Comparison of ENCODE assay signal across 11 mouse cellular contexts in genomic region chr7:3275455-3276170, GRCm38 (mm10). TPM values are rescaled to one million over a fixed set of nuclear protein-coding genes. Genes with fewer than 3 reads are reported as not detected.
DNase-seq lines count a peak whose midpoint lies in the region; ATAC-seq and TF ChIP-seq lines count a peak whose summit lies in the region.
"Had no signal": no experiment of that assay in that cellular context is flagged by ENCODE, and none has a peak within 500 bp of the region (broad histone marks: within the 10 kb centered on the region; RNA-seq: fewer than 3 reads in every experiment).

No protein-coding gene starts in this region.

- peak; percentile 69 for ATAC-seq in heart, postnatal 0 days (ENCODE audit: insufficient read depth, low read depth)

- no peak for TF ChIP-seq EP300 in heart, postnatal 0 days (IDR thresholded peaks at IDR 0.05; ENCODE audit: low read depth)

- H3K4me3 ChIP-seq in bone marrow, adult 2 months (replicated peaks; ENCODE audit: control insufficient read depth, low read depth, low read length) = peak overlapping the region; percentile 8
- no peak overlapping the region for H3K4me3 ChIP-seq in heart, postnatal 0 days (ENCODE audit: low read depth, low read length)

- H3K9ac ChIP-seq in heart, postnatal 0 days (replicated peaks; ENCODE audit: low read depth, low read length) = no peak overlapping the region
- H3K9ac ChIP-seq: liver, embryonic 14.5 days had no signal

- TF ChIP-seq POLR2A in bone marrow, adult 2 months (IDR thresholded peaks at IDR 0.05; ENCODE audit: borderline replicate concordance, control insufficient read depth, low read depth, low read length) = no peak

- peaks cover 2% of the 10 kb centered on the region; the same call in 1 of the 2 replicates for H3K4me1 ChIP-seq in bone marrow, adult 2 months (ENCODE audit: control insufficient read depth, insufficient read depth, low read length)
- H3K4me1 ChIP-seq in heart, postnatal 0 days (ENCODE audit: control insufficient read depth, insufficient read depth) = peaks cover 4% of the 10 kb centered on the region

- peak overlapping the region; percentile 17 for H3K27ac ChIP-seq in bone marrow, adult 2 months (ENCODE audit: control insufficient read depth, insufficient read depth, low read depth, low read length, poor library complexity)
- H3K27ac ChIP-seq in heart, postnatal 0 days (ENCODE audit: low read depth) = peak overlapping the region; percentile 90
- H3K27ac ChIP-seq: liver, embryonic 14.5 days had no signal

- 26% methylated on average over 6 of the region's 6 CpGs for WGBS in bone marrow, adult 2 months
- 40% methylated on average over 6 of the region's 6 CpGs for WGBS in heart, postnatal 0 days

- H3K27me3 ChIP-seq in heart, postnatal 0 days (ENCODE audit: control insufficient read depth, insufficient read depth, low read length) = no peaks in the 10 kb centered on the region

- DNase-seq in adrenal gland, adult 2 months = peak; percentile 46
- DNase-seq in adrenal gland, adult 18-20 months (ENCODE audit: low spot score in 2 of 2) = no peak
- DNase-seq in heart, postnatal 0 days (ENCODE audit: low spot score) = peak; percentile 78
- DNase-seq in lung, postnatal 10 days = peak; percentile 60
- no peak for DNase-seq in Muller cell, postnatal 12 days (ENCODE audit: inconsistent ontology term)
- DNase-seq in embryo, embryonic 11 days = no peak
- DNase-seq in cerebellum, postnatal 25 days = no peak
- DNase-seq: adrenal gland, postnatal 10 days; spleen, adult 18-20 months had no signal

- no peak overlapping the region for H3K4me2 ChIP-seq in heart, postnatal 0 days (ENCODE audit: low read depth, low read length)

- no peak for TF ChIP-seq CTCF in bone marrow, adult 2 months (IDR thresholded peaks at IDR 0.05; ENCODE audit: control insufficient read depth, insufficient read depth, low read length)
- TF ChIP-seq CTCF in heart, postnatal 0 days (IDR thresholded peaks at IDR 0.05; ENCODE audit: low read depth) = no peak

- H3K9me3 ChIP-seq in heart, postnatal 0 days (replicated peaks; ENCODE audit: control insufficient read depth, low read length) = no peaks in the 10 kb centered on the region

- no peaks in the 10 kb centered on the region for H3K36me3 ChIP-seq in heart, postnatal 0 days (replicated peaks; ENCODE audit: control insufficient read depth, insufficient read depth, low read length)

RNA-seq across cellular contexts. Expression of gene Myadm, which starts 13.3 kb away (rescaled TPM):
- total RNA-seq in adrenal gland, adult 2 months (2021) = 10 to 100 TPM; 65.1 to 90.8 TPM
- polyA plus RNA-seq in adrenal gland, adult 2 months (2012; rRNA removed) = 199 and 200 TPM in 2 replicates
- total RNA-seq in adrenal gland, adult 18-20 months (2021) = 10 to 100 TPM; 55.9 to 68.6 TPM
- polyA plus RNA-seq in bone marrow, adult 2 months (2011; ENCODE audit: insufficient read depth, insufficient read length, low replicate concordance, missing spikeins) = 8.6 and 19.7 TPM in 2 replicates
- 223 and 238 TPM in 2 replicates for total RNA-seq in heart, postnatal 0 days (2014; rRNA removed; ENCODE audit: low replicate concordance)
- polyA plus RNA-seq in heart, postnatal 0 days (2015; fragmentation: Nextera tagmentation; extraction: Ambion mirVana) = 119 and 123 TPM in 2 replicates

RNA-seq across cellular contexts. Expression of gene Prkcg, which starts 13.4 kb away (rescaled TPM):
- 1 to 10 TPM in 1 of 2 experiments, under 1 TPM in 1; 0.32 to 1.5 TPM for total RNA-seq in adrenal gland, adult 2 months (2021)
- polyA plus RNA-seq in adrenal gland, adult 2 months (2012; rRNA removed) = 1.5 and 1.6 TPM in 2 replicates
- total RNA-seq in adrenal gland, adult 18-20 months (2021) = 1 to 10 TPM in 1 of 2 experiments, under 1 TPM in 1; 0.36 to 1.1 TPM
- polyA plus RNA-seq in bone marrow, adult 2 months (2011; ENCODE audit: insufficient read depth, insufficient read length, low replicate concordance, missing spikeins) = 1.1 and 3.2 TPM in 2 replicates
- total RNA-seq in heart, postnatal 0 days (2014; rRNA removed; ENCODE audit: low replicate concordance) = 1.8 and 4.2 TPM in 2 replicates
- polyA plus RNA-seq in heart, postnatal 0 days (2015; fragmentation: Nextera tagmentation; extraction: Ambion mirVana) = 0.30 and 0.40 TPM in 2 replicates

RNA-seq across cellular contexts. Expression of gene Nlrp12, which starts 26.1 kb away (rescaled TPM):
- total RNA-seq in adrenal gland, adult 2 months (2021) = not detected
- 0.01 TPM in 1 of 2 replicates, not detected in the other for polyA plus RNA-seq in adrenal gland, adult 2 months (2012; rRNA removed)
- total RNA-seq in adrenal gland, adult 18-20 months (2021) = under 1 TPM in 1 of 2 experiments, not detected in 1; 0.20 TPM
- polyA plus RNA-seq in bone marrow, adult 2 months (2011; ENCODE audit: insufficient read depth, insufficient read length, low replicate concordance, missing spikeins) = 1.2 and 7.9 TPM in 2 replicates
- under 0.01 TPM in 1 of 2 replicates, not detected in the other for total RNA-seq in heart, postnatal 0 days (2014; rRNA removed; ENCODE audit: low replicate concordance)
- 0.01 TPM in 2 replicates for polyA plus RNA-seq in heart, postnatal 0 days (2015; fragmentation: Nextera tagmentation; extraction: Ambion mirVana)

RNA-seq across cellular contexts. Expression of gene Cacng7, which starts 57.1 kb away (rescaled TPM):
- 10 to 100 TPM in 1 of 2 experiments, 1 to 10 TPM in 1; 9.1 to 14.2 TPM for total RNA-seq in adrenal gland, adult 2 months (2021)
- polyA plus RNA-seq in adrenal gland, adult 2 months (2012; rRNA removed) = 11.4 and 14.8 TPM in 2 replicates
- 10 to 100 TPM in 1 of 2 experiments, 1 to 10 TPM in 1; 8.9 to 16.6 TPM for total RNA-seq in adrenal gland, adult 18-20 months (2021)
- polyA plus RNA-seq in bone marrow, adult 2 months (2011; ENCODE audit: insufficient read depth, insufficient read length, low replicate concordance, missing spikeins) = 0.74 and 2.0 TPM in 2 replicates
- total RNA-seq in heart, postnatal 0 days (2014; rRNA removed; ENCODE audit: low replicate concordance) = 4.0 and 6.3 TPM in 2 replicates
- 0.15 and 0.29 TPM in 2 replicates for polyA plus RNA-seq in heart, postnatal 0 days (2015; fragmentation: Nextera tagmentation; extraction: Ambion mirVana)

Comparison
In these comparisons a context has a peak if more than half of its experiments do, and no peak if none do; other contexts are left out.
1. DNase-seq: peak in adrenal gland, adult 2 months (single experiment), heart, postnatal 0 days (single experiment) and lung, postnatal 10 days (single experiment); none in adrenal gland, adult 18-20 months (0 of 2), Muller cell, postnatal 12 days (single experiment), embryo, embryonic 11 days (single experiment) and cerebellum, postnatal 25 days (0 of 2).